Mouse (Mus musculus) neutrophil, adult 59 days (primary cell): Measurements from ENCODE around the gene Olfr1253. TPM values are rescaled to one million over a fixed set of nuclear protein-coding genes. Genes with fewer than 3 reads are reported as not detected.

ENCODE experiments used
- total RNA-seq, 2 experiments: library from RNA; stranded (reverse); gene quantifications; 1 replicate in 1 of 2; 2 replicates in 1 of 2; pipeline ENCODE4 v1.2.4; 2023

Olfr1253 gene
- total RNA-seq: not detected

GRCm38 (mm10) chr2:89756990-89757389 is at the start of gene Olfr1253:
Gene Olfr1253, minus strand, starts transcription at chr2:89757090.

GRCm38 (mm10) chr2:89793519-89793918 is 36.6 kb upstream of the Olfr1253 start, which contains the start of gene Olfr1254:
Gene Olfr1254, minus strand, starts transcription at chr2:89793619.

GRCm38 (mm10) chr2:89724912-89725311 is 32.0 kb downstream of the Olfr1253 start, which contains the start of gene Olfr1252:
Gene Olfr1252, minus strand, starts transcription at chr2:89725012.

Other genes with a start within 250 kb of the Olfr1253 start
- not detected for gene Olfr1243, start 225.6 kb downstream of the Olfr1253 start, total RNA-seq
- not detected for gene Olfr1245, start 178.6 kb downstream of the Olfr1253 start, total RNA-seq
- gene Olfr1246, start 163.9 kb downstream of the Olfr1253 start, total RNA-seq: not detected
- gene Olfr1247, start 143.0 kb downstream of the Olfr1253 start, total RNA-seq: under 1 TPM; 0.18 to 0.20 TPM
- not detected for gene Olfr1248, start 138.8 kb downstream of the Olfr1253 start, total RNA-seq
- not detected for gene Olfr1249, start 122.1 kb downstream of the Olfr1253 start, total RNA-seq
- gene Olfr1250, start 95.6 kb downstream of the Olfr1253 start, total RNA-seq: not detected
- gene Olfr1251, start 85.2 kb downstream of the Olfr1253 start, total RNA-seq: not detected
- gene Olfr1252, start 32.1 kb downstream of the Olfr1253 start, total RNA-seq: not detected
- not detected for gene Olfr1254, start 36.5 kb upstream of the Olfr1253 start, total RNA-seq
- gene Olfr1255, start 55.0 kb upstream of the Olfr1253 start, total RNA-seq: not detected
- not detected for gene Olfr1256, start 84.5 kb upstream of the Olfr1253 start, total RNA-seq
- not detected for gene Olfr48, start 91.1 kb upstream of the Olfr1253 start, total RNA-seq
- not detected for gene Olfr1257, start 121.3 kb upstream of the Olfr1253 start, total RNA-seq
- not detected for gene Olfr1258, start 170.2 kb upstream of the Olfr1253 start, total RNA-seq
- not detected for gene Olfr1259, start 191.6 kb upstream of the Olfr1253 start, total RNA-seq
- gene Olfr1260, start 217.2 kb upstream of the Olfr1253 start, total RNA-seq: not detected
- not detected for gene Olfr1261, start 234.1 kb upstream of the Olfr1253 start, total RNA-seq
- not detected for gene Olfr1262, start 243.1 kb upstream of the Olfr1253 start, total RNA-seq